Mouse (Mus musculus) liver, embryonic 16.5 days (tissue): ENCODE measurements around the gene Kmt2d. TPM values are rescaled to one million over a fixed set of nuclear protein-coding genes. Genes with fewer than 3 reads are reported as not detected.
A peak's percentile ranks its signal among the peaks of the same experiment; 100 is the strongest.

Experiments used
- ATAC-seq: fragments of 200-750 bp; cut with Nextera tagmentation; 2 replicates; pipeline ENCODE4 v1.8.0; 2017; ENCODE audit warnings: low read depth, mild to moderate bottlenecking, moderate number of reproducible peaks, moderate library complexity
- H3K27ac ChIP-seq: fragments of 300-500 bp; sonication (generic); 2 replicates; pipeline ENCODE4 v1.5.1; 2014; ENCODE audit warnings: mild to moderate bottlenecking, low read length
- H3K27me3 ChIP-seq: fragments of 300-500 bp; sonication (generic); 2 replicates; pipeline ENCODE4 v1.6.1; 2014; ENCODE audit warnings: low read depth, low read length, mixed read lengths; ENCODE audit not compliant: control insufficient read depth, insufficient read depth
- H3K36me3 ChIP-seq: fragments of 300-500 bp; sonication (generic); 2 replicates; pipeline ENCODE4 v1.6.1; 2014; ENCODE audit warnings: mild to moderate bottlenecking; ENCODE audit not compliant: control insufficient read depth, insufficient read depth
- H3K4me1 ChIP-seq: fragments of 300-500 bp; sonication (generic); 2 replicates; pipeline ENCODE4 v1.6.1; 2014; ENCODE audit warnings: low read depth, low read length, mixed read lengths; ENCODE audit not compliant: control insufficient read depth
- H3K4me2 ChIP-seq: fragments of 300-500 bp; sonication (generic); 2 replicates; pipeline ENCODE4 v1.6.1; 2014; ENCODE audit warnings: low read depth, low read length, mixed read lengths
- H3K4me3 ChIP-seq: fragments of 300-500 bp; sonication (generic); 2 replicates; pipeline ENCODE4 v1.5.1; 2014; ENCODE audit warnings: low read depth, mild to moderate bottlenecking, low read length
- H3K9ac ChIP-seq: fragments of 300-500 bp; sonication (generic); 2 replicates; pipeline ENCODE4 v1.6.1; 2014; ENCODE audit warnings: low read depth, low read length
- H3K9me3 ChIP-seq: fragments of 300-500 bp; sonication (generic); replicated peaks from 2 replicates; pipeline ENCODE4 v1.6.1; 2016; ENCODE audit warnings: low read length; ENCODE audit not compliant: control insufficient read depth
- WGBS: fragments of 180-500 bp; shearing (Covaris S2); extraction: QIAGEN DNeasy Blood & Tissue Kit; methylation state at CpG from one replicate; pipeline ENCODE4 v1.1.7; 2014; ENCODE audit not compliant: insufficient replicate concordance; 5-methylcytosine and 5-hydroxymethylcytosine counted together
- polyA plus RNA-seq: library from polyadenylated mRNA; unstranded; fragments of >200 nt; fragmentation: Nextera tagmentation; extraction: Ambion mirVana; gene quantifications from 2 replicates; pipeline ENCODE4 v1.2.1, GENCODE M21; 2015

Kmt2d gene
- polyA plus RNA-seq, 1 experiment from 2014 or later = 4.0 TPM

GRCm38 (mm10) chr15:98891907-98892606 lies 21.1 kb upstream of the Kmt2d start:
- no peak overlapping the region for H3K4me3 ChIP-seq
- no peak overlapping the region for H3K27ac ChIP-seq
- no peaks in the 10 kb centered on the region for H3K36me3 ChIP-seq
- no peak overlapping the region for H3K9ac ChIP-seq
- ATAC-seq = peak; percentile 61
- no peak overlapping the region for H3K4me2 ChIP-seq
- peaks cover 34% of the 10 kb centered on the region for H3K4me1 ChIP-seq
- peaks cover 46% of the 10 kb centered on the region for H3K27me3 ChIP-seq
- H3K9me3 ChIP-seq = no peaks in the 10 kb centered on the region
- 12% methylated on average over 6 of the region's 6 CpGs for WGBS

- WGBS = 23% methylated on average over 19 of the region's 19 CpGs
- Histone ChIP-seq H3K4me1 (peaks cover 32% of the 10 kb centered on the region), H3K27ac (no peak overlapping the region), H3K9ac (no peak overlapping the region), H3K27me3 (peaks cover 38% of the 10 kb centered on the region), H3K36me3 (no peaks in the 10 kb centered on the region), H3K4me2 (peak overlapping the region; percentile 26), H3K4me3 (no peak overlapping the region), H3K9me3 (no peaks in the 10 kb centered on the region)
- no peak for ATAC-seq
Measured at GRCm38 (mm10) chr15:98891198-98891742, 20.3 kb upstream of the Kmt2d start.

GRCm38 (mm10) chr15:98887526-98887925 lies 16.5 kb upstream of the Kmt2d start:
- H3K4me3 ChIP-seq = no peak overlapping the region
- no peaks in the 10 kb centered on the region for H3K36me3 ChIP-seq
- WGBS = 78% methylated on average over 7 of the region's 7 CpGs
- no peak overlapping the region for H3K27ac ChIP-seq
- no peak overlapping the region for H3K4me2 ChIP-seq
- peaks cover 7% of the 10 kb centered on the region for H3K4me1 ChIP-seq
- no peak for ATAC-seq
- H3K9me3 ChIP-seq = no peaks in the 10 kb centered on the region
- H3K27me3 ChIP-seq = peaks cover under 1% of the 10 kb centered on the region
- H3K9ac ChIP-seq = no peak overlapping the region

- Histone ChIP-seq H3K27ac (no peak overlapping the region), H3K27me3 (no peaks in the 10 kb centered on the region), H3K4me3 (no peak overlapping the region), H3K9me3 (no peaks in the 10 kb centered on the region), H3K9ac (no peak overlapping the region), H3K4me2 (no peak overlapping the region), H3K4me1 (peaks cover 9% of the 10 kb centered on the region), H3K36me3 (no peaks in the 10 kb centered on the region)
- no peak for ATAC-seq
- WGBS = 56% methylated on average over 8 of the region's 8 CpGs
Measured at GRCm38 (mm10) chr15:98886667-98887387, 15.8 kb upstream of the Kmt2d start.

GRCm38 (mm10) chr15:98884106-98884505 lies 13.1 kb upstream of the Kmt2d start:
- Histone ChIP-seq H3K9ac (no peak overlapping the region), H3K4me3 (no peak overlapping the region), H3K4me2 (no peak overlapping the region), H3K27ac (no peak overlapping the region), H3K27me3 (no peaks in the 10 kb centered on the region), H3K9me3 (no peaks in the 10 kb centered on the region), H3K36me3 (no peaks in the 10 kb centered on the region), H3K4me1 (peaks cover 18% of the 10 kb centered on the region)
- 68% methylated on average over 1 of the region's 1 CpGs for WGBS
- no peak for ATAC-seq

- Histone ChIP-seq H3K27ac (no peak overlapping the region), H3K9ac (no peak overlapping the region), H3K9me3 (no peaks in the 10 kb centered on the region), H3K4me3 (no peak overlapping the region), H3K4me2 (no peak overlapping the region), H3K27me3 (no peaks in the 10 kb centered on the region), H3K4me1 (peaks cover 18% of the 10 kb centered on the region), H3K36me3 (no peaks in the 10 kb centered on the region)
- no peak for ATAC-seq
Measured at GRCm38 (mm10) chr15:98883661-98884060, 12.7 kb upstream of the Kmt2d start.

- Histone ChIP-seq H3K27me3 (no peaks in the 10 kb centered on the region), H3K4me2 (peak overlapping the region; percentile 97), H3K4me3 (peak overlapping the region; percentile 84), H3K27ac (peak overlapping the region; percentile 69; the same call in 1 of the 2 replicates), H3K36me3 (no peaks in the 10 kb centered on the region), H3K9ac (peak overlapping the region; percentile 46), H3K4me1 (peaks cover 22% of the 10 kb centered on the region), H3K9me3 (no peaks in the 10 kb centered on the region)
- no peak for ATAC-seq
- WGBS = 15% methylated on average over 5 of the region's 5 CpGs
Measured at GRCm38 (mm10) chr15:98881656-98882008, 10.6 kb upstream of the Kmt2d start.

GRCm38 (mm10) chr15:98880978-98881655 lies 10.1 kb upstream of the Kmt2d start:
- Histone ChIP-seq H3K9ac (peak overlapping the region; percentile 81), H3K4me1 (peaks cover 22% of the 10 kb centered on the region), H3K27ac (peak overlapping the region; percentile 94), H3K9me3 (no peaks in the 10 kb centered on the region), H3K36me3 (no peaks in the 10 kb centered on the region), H3K27me3 (no peaks in the 10 kb centered on the region), H3K4me3 (peak overlapping the region; percentile 84), H3K4me2 (peak overlapping the region; percentile 97)
- under 1% methylated on average over 48 of the region's 48 CpGs for WGBS
- peak; percentile 97 for ATAC-seq

GRCm38 (mm10) chr15:98877331-98877730 lies 6.3 kb upstream of the Kmt2d start:
- no peak for ATAC-seq
- H3K36me3 ChIP-seq = no peaks in the 10 kb centered on the region
- H3K9ac ChIP-seq = no peak overlapping the region
- H3K4me2 ChIP-seq = no peak overlapping the region
- peaks cover 31% of the 10 kb centered on the region for H3K4me1 ChIP-seq
- no peak overlapping the region for H3K4me3 ChIP-seq
- no peak overlapping the region for H3K27ac ChIP-seq
- WGBS = 10% methylated on average over 3 of the region's 3 CpGs
- H3K27me3 ChIP-seq = no peaks in the 10 kb centered on the region
- no peaks in the 10 kb centered on the region for H3K9me3 ChIP-seq
